Mouse (Mus musculus): ENCODE data around the gene Kirrel3. TPM values are rescaled to one million over a fixed set of nuclear protein-coding genes. Genes with fewer than 3 reads are reported as not detected.
A peak's percentile ranks its signal among the peaks of the same experiment; 100 is the strongest.

The Kirrel3 gene
- polyA plus RNA-seq, 1 experiment from 2014 or later = 16.1 TPM

GRCm38 (mm10) chr9:34579174-34579573, 93.5 kb downstream of the Kirrel3 start:
- no peak overlapping the region for H3K27ac ChIP-seq
- WGBS = 82% methylated on average over 6 of the region's 6 CpGs
- H3K36me3 ChIP-seq = no peaks in the 10 kb centered on the region
- no peak overlapping the region for H3K9ac ChIP-seq
- no peaks in the 10 kb centered on the region for H3K27me3 ChIP-seq
- ATAC-seq (ENCODE audit: low FRiP score) = no peak
- H3K9me3 ChIP-seq (replicated peaks) = no peaks in the 10 kb centered on the region
- no peaks in the 10 kb centered on the region for H3K4me1 ChIP-seq
- no peak overlapping the region for H3K4me2 ChIP-seq (replicated peaks)
- no peak overlapping the region for H3K4me3 ChIP-seq

DNA sequence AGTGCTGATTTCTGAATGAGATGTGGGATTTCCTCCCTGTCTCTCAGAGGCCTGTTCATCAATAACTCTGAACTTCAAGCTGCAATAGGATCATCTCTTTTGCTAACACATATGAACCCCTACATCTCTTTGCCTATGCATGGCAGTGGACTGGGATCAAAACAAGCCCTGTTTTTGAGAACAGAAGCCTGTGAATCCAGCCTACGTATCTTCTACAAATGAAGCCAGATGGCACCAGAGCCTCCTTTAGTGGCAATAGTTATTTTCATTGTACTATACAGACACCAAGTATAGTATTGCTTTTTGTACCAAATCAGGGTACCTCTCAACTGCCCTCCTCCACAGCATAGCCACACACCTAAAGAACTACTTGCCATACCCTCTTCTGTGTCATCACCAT, 94.4 kb downstream of the Kirrel3 start:
- H3K9me3 ChIP-seq (replicated peaks) = no peaks in the 10 kb centered on the region
- no peak for ATAC-seq (ENCODE audit: low FRiP score)
- no peak overlapping the region for H3K4me3 ChIP-seq
- H3K36me3 ChIP-seq = no peaks in the 10 kb centered on the region
- WGBS = 75% methylated on average over 1 of the region's 1 CpGs
- no peak overlapping the region for H3K9ac ChIP-seq
- H3K27ac ChIP-seq = no peak overlapping the region
- H3K27me3 ChIP-seq = no peaks in the 10 kb centered on the region
- H3K4me2 ChIP-seq (replicated peaks) = no peak overlapping the region
- no peaks in the 10 kb centered on the region for H3K4me1 ChIP-seq

- H3K27me3 ChIP-seq = no peaks in the 10 kb centered on the region
- H3K4me3 ChIP-seq = no peak overlapping the region
- peaks cover 6% of the 10 kb centered on the region for H3K4me1 ChIP-seq
- no peak overlapping the region for H3K4me2 ChIP-seq (replicated peaks)
- H3K9ac ChIP-seq = no peak overlapping the region
- no peaks in the 10 kb centered on the region for H3K9me3 ChIP-seq (replicated peaks)
- no peaks in the 10 kb centered on the region for H3K36me3 ChIP-seq
- WGBS = 97% methylated on average over 1 of the region's 1 CpGs
- H3K27ac ChIP-seq = no peak overlapping the region
- no peak for ATAC-seq (ENCODE audit: low FRiP score)
These were observed 96.8 kb downstream of the Kirrel3 start for GRCm38 (mm10) chr9:34582496-34582895.

GRCm38 (mm10) chr9:34585487-34585886, 99.8 kb downstream of the Kirrel3 start:
- Histone ChIP-seq H3K4me2 (replicated peaks) (no peak overlapping the region), H3K27me3 (no peaks in the 10 kb centered on the region), H3K9ac (no peak overlapping the region), H3K9me3 (replicated peaks) (no peaks in the 10 kb centered on the region), H3K4me3 (no peak overlapping the region), H3K4me1 (peaks cover 6% of the 10 kb centered on the region), H3K36me3 (no peaks in the 10 kb centered on the region), H3K27ac (no peak overlapping the region; the same call in 1 of the 2 replicates)
- no peak for ATAC-seq (ENCODE audit: low FRiP score)
- WGBS = 49% methylated on average over 2 of the region's 2 CpGs

- H3K27me3 ChIP-seq = no peaks in the 10 kb centered on the region
- H3K4me3 ChIP-seq = no peak overlapping the region
- H3K4me1 ChIP-seq = peaks cover 6% of the 10 kb centered on the region
- H3K4me2 ChIP-seq (replicated peaks) = no peak overlapping the region
- no peaks in the 10 kb centered on the region for H3K9me3 ChIP-seq (replicated peaks)
- 73% methylated on average over 2 of the region's 2 CpGs for WGBS
- H3K36me3 ChIP-seq = no peaks in the 10 kb centered on the region
- no peak for ATAC-seq (ENCODE audit: low FRiP score)
- H3K27ac ChIP-seq = no peak overlapping the region
- H3K9ac ChIP-seq = no peak overlapping the region
These were observed 100.4 kb downstream of the Kirrel3 start for GRCm38 (mm10) chr9:34586080-34586479.

DNA sequence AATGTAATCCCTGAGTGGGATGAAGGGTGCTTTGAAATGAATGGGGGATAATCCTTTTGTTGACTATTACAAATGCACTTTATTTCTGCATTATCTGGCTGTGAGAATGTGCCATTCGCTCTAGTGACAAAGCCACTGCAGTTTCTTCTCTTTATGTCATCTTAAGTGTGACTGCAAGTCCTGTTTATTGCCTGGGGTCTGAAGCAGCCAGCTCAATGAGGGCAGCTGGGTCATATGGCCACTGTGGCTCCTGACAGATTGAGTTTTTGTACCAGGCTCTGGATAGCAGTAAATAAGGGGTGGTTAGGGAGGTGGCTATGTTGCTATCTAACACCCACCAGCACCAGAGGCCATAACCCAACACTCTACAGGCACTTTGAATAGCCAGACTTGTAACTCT, 104.1 kb downstream of the Kirrel3 start:
- 83% methylated on average over 1 of the region's 1 CpGs for WGBS

DNA sequence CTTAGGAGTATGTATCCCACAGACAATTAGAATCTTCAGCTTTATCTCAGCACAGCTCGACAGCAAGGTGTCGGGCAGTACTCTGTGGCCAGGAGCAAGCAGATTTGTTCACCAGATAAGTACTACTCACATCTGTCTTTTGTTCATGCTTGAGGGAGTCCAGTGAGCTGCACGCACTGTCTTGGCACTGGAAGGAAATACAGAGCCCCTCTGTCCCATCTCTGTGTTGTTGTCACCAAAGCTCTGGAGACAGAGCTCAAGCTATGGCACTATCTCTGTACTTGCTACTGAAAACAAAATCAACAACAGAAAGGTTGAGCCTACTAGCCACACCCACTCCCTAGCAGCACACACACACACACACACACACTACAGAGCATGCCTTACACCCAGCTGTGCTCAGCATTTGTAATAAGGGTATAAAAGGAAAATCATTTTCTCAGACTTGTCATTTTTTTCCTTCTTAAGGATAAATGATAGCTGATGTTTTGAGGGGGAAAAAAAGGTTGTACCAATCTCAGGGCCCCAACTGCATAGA, 106.4 kb downstream of the Kirrel3 start:
- peak; percentile 19; the same call in 1 of the 2 replicates for ATAC-seq (ENCODE audit: low FRiP score)

More for the DNA sequence above, 104.1 kb downstream of the Kirrel3 start:
- Histone ChIP-seq H3K9me3 (replicated peaks) (no peaks in the 10 kb centered on the region), H3K4me2 (replicated peaks) (no peak overlapping the region), H3K27ac (no peak overlapping the region), H3K27me3 (no peaks in the 10 kb centered on the region), H3K36me3 (no peaks in the 10 kb centered on the region), H3K9ac (no peak overlapping the region), H3K4me3 (no peak overlapping the region), H3K4me1 (peaks cover 12% of the 10 kb centered on the region)
- no peak for ATAC-seq (ENCODE audit: low FRiP score)

GRCm38 (mm10) chr9:34593889-34594288, 108.2 kb downstream of the Kirrel3 start:
- Histone ChIP-seq H3K27ac (no peak overlapping the region), H3K4me1 (peaks cover 6% of the 10 kb centered on the region; the same call in 1 of the 2 replicates), H3K27me3 (no peaks in the 10 kb centered on the region), H3K9ac (no peak overlapping the region), H3K4me3 (no peak overlapping the region), H3K4me2 (replicated peaks) (no peak overlapping the region), H3K9me3 (replicated peaks) (no peaks in the 10 kb centered on the region), H3K36me3 (no peaks in the 10 kb centered on the region)
- WGBS = 85% methylated on average over 4 of the region's 4 CpGs
- no peak for ATAC-seq (ENCODE audit: low FRiP score)

More for the DNA sequence above, 106.4 kb downstream of the Kirrel3 start:
- H3K27ac ChIP-seq = peak overlapping the region; percentile 58; the same call in 1 of the 2 replicates
- no peaks in the 10 kb centered on the region for H3K36me3 ChIP-seq
- peaks cover 6% of the 10 kb centered on the region; the same call in 1 of the 2 replicates for H3K4me1 ChIP-seq
- no peak overlapping the region for H3K4me2 ChIP-seq (replicated peaks)
- H3K27me3 ChIP-seq = no peaks in the 10 kb centered on the region
- H3K9me3 ChIP-seq (replicated peaks) = no peaks in the 10 kb centered on the region
- WGBS = 49% methylated on average over 3 of the region's 3 CpGs
- no peak overlapping the region for H3K4me3 ChIP-seq
- no peak overlapping the region for H3K9ac ChIP-seq

GRCm38 (mm10) chr9:34600326-34600725, 114.6 kb downstream of the Kirrel3 start:
- H3K9me3 ChIP-seq (replicated peaks) = no peaks in the 10 kb centered on the region
- H3K4me2 ChIP-seq (replicated peaks) = no peak overlapping the region
- no peaks in the 10 kb centered on the region for H3K36me3 ChIP-seq
- ATAC-seq (ENCODE audit: low FRiP score) = no peak
- 80% methylated on average over 4 of the region's 4 CpGs for WGBS
- H3K27me3 ChIP-seq = no peaks in the 10 kb centered on the region
- no peak overlapping the region for H3K9ac ChIP-seq
- H3K4me1 ChIP-seq = no peaks in the 10 kb centered on the region
- no peak overlapping the region for H3K4me3 ChIP-seq
- no peak overlapping the region for H3K27ac ChIP-seq

GRCm38 (mm10) chr9:34603750-34604149, 118.1 kb downstream of the Kirrel3 start:
- WGBS = 81% methylated on average over 7 of the region's 7 CpGs
- Histone ChIP-seq H3K27me3 (no peaks in the 10 kb centered on the region), H3K4me3 (no peak overlapping the region), H3K9ac (no peak overlapping the region), H3K9me3 (replicated peaks) (no peaks in the 10 kb centered on the region), H3K36me3 (no peaks in the 10 kb centered on the region), H3K4me1 (no peaks in the 10 kb centered on the region), H3K4me2 (replicated peaks) (no peak overlapping the region), H3K27ac (no peak overlapping the region)
- ATAC-seq (ENCODE audit: low FRiP score) = no peak

DNA sequence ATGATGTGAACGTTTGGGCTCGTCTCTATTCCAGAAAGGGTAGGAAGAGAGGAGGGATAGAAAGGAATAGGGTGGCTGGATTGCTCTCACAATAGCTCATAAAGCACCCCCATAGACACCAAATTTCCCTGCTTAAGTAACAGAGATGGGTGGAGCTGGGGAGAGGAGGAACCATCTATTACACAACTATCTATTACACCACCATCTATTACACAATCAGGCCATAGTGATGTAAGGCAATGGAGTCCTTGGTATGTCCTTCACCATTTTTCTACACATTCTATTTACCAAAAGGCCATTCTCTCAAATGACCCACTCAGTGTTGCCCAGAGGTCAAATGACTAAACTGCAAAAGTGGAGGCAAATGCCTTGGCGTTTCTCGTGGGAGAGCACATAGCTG, 119.2 kb downstream of the Kirrel3 start:
- Histone ChIP-seq H3K4me3 (no peak overlapping the region), H3K4me2 (replicated peaks) (no peak overlapping the region), H3K27ac (no peak overlapping the region), H3K9me3 (replicated peaks) (no peaks in the 10 kb centered on the region), H3K4me1 (no peaks in the 10 kb centered on the region), H3K36me3 (no peaks in the 10 kb centered on the region), H3K27me3 (no peaks in the 10 kb centered on the region), H3K9ac (no peak overlapping the region)
- no peak for ATAC-seq (ENCODE audit: low FRiP score)
- 85% methylated on average over 4 of the region's 4 CpGs for WGBS

DNA sequence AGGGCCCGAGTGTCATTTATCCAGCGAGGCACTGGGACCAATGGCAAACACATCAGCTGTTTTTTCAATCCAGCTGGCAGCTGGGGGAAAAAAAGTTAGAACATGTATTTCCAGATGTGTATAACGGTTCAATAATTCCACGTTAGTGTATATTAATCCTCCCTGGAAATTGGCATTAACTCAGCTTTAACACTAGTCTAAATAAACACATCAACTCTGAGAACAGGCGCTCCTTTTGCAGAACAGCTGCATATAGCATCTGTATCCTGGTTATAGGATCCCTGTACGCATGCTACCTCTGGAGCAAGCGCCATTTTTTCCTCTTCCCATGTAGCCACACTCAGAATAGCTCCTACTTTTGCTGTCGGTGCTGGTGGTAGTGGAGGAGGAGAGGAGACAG, 119.8 kb downstream of the Kirrel3 start:
- no peaks in the 10 kb centered on the region for H3K9me3 ChIP-seq (replicated peaks)
- ATAC-seq (ENCODE audit: low FRiP score) = no peak
- H3K4me3 ChIP-seq = no peak overlapping the region
- H3K4me2 ChIP-seq (replicated peaks) = no peak overlapping the region
- H3K36me3 ChIP-seq = no peaks in the 10 kb centered on the region
- H3K27me3 ChIP-seq = no peaks in the 10 kb centered on the region
- WGBS = 72% methylated on average over 8 of the region's 8 CpGs
- H3K9ac ChIP-seq = no peak overlapping the region
- H3K4me1 ChIP-seq = no peaks in the 10 kb centered on the region
- H3K27ac ChIP-seq = no peak overlapping the region

DNA sequence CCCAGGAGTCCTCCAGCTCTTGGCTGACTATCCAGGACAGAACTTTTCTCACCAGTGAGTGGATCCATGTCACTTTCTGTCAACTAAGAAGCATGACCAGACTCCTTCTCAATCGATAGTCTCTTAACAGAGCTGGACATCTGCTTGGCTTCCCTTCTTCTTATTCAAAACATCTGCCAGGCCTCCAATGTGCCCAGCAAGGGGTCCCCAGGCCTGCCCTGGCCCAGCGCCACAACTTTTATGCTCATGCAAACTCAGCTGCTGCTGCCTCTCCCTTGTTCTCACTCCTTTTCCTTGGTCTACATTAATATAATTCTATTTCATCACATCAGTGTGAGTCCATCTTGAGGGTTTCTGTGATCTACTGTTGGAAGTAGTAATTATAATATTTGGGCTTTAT, 122.3 kb downstream of the Kirrel3 start:
- no peaks in the 10 kb centered on the region for H3K36me3 ChIP-seq
- no peak overlapping the region for H3K4me3 ChIP-seq
- no peak overlapping the region for H3K4me2 ChIP-seq (replicated peaks)
- H3K9me3 ChIP-seq (replicated peaks) = no peaks in the 10 kb centered on the region
- WGBS = 44% methylated on average over 2 of the region's 2 CpGs
- no peaks in the 10 kb centered on the region for H3K27me3 ChIP-seq
- H3K9ac ChIP-seq = no peak overlapping the region
- H3K27ac ChIP-seq = no peak overlapping the region
- no peaks in the 10 kb centered on the region for H3K4me1 ChIP-seq
- ATAC-seq (ENCODE audit: low FRiP score) = no peak
